Mouse (Mus musculus) liver, adult 2 months (tissue): Measurements from ENCODE around the gene Ttc29. TPM values are rescaled to one million over a fixed set of nuclear protein-coding genes. Genes with fewer than 3 reads are reported as not detected.

ENCODE experiments used
- DNase-seq: peaks from one replicate; pipeline ENCODE4 v3.0.0-alpha.2; 2011; ENCODE audit warnings: low read depth, low spot score; ENCODE audit errors: extremely low read depth
- H3K27ac ChIP-seq: fragments of 200-500 bp; replicated peaks from 2 replicates; pipeline ENCODE4 v1.5.1; 2012; ENCODE audit warnings: low read depth, mild to moderate bottlenecking, control low read depth, inconsistent platforms, low read length; ENCODE audit not compliant: insufficient read depth
- H3K27me3 ChIP-seq: fragments of 200-500 bp; 2 replicates; pipeline ENCODE4 v1.6.1; 2012; ENCODE audit warnings: mild to moderate bottlenecking, moderate library complexity, low read length, inconsistent platforms; ENCODE audit not compliant: control insufficient read depth, insufficient read depth
- H3K36me3 ChIP-seq: fragments of 200-500 bp; 2 replicates; pipeline ENCODE4 v1.6.1; 2012; ENCODE audit warnings: low read length, inconsistent platforms; ENCODE audit not compliant: control insufficient read depth, insufficient read depth
- H3K4me1 ChIP-seq: fragments of 200-500 bp; 2 replicates; pipeline ENCODE4 v1.6.1; 2011; ENCODE audit warnings: low read length; ENCODE audit not compliant: control insufficient read depth, insufficient read depth
- H3K4me3 ChIP-seq: fragments of 200-500 bp; 2 replicates; pipeline ENCODE4 v1.5.1; 2011; ENCODE audit warnings: low read depth, mild to moderate bottlenecking, control low read depth, low read length, moderate library complexity; ENCODE audit not compliant: insufficient read depth
- H3K79me2 ChIP-seq: fragments of 200-500 bp; 2 replicates; pipeline ENCODE4 v1.6.1; 2012; ENCODE audit warnings: inconsistent platforms, mild to moderate bottlenecking, low read length, moderate library complexity; ENCODE audit not compliant: control insufficient read depth, insufficient read depth
- H3K9ac ChIP-seq: fragments of 200-500 bp; 2 replicates; pipeline ENCODE4 v1.6.1; 2012; ENCODE audit warnings: low read depth, mild to moderate bottlenecking, control low read depth, inconsistent platforms, low read length
- CTCF ChIP-seq: fragments of 200-500 bp; IDR thresholded peaks from 2 replicates; pipeline ENCODE4 v1.5.1; 2011; ENCODE audit warnings: low read depth, low read length, control low read depth
- POLR2A ChIP-seq: fragments of 200-500 bp; IDR thresholded peaks from 2 replicates; pipeline ENCODE4 v1.6.1; 2011; ENCODE audit warnings: low read length, control low read depth; ENCODE audit not compliant: insufficient read depth; ENCODE audit errors: extremely low read depth
- WGBS: fragments of 180-500 bp; shearing (Covaris S2); methylation state at CpG from one replicate; pipeline ENCODE4 v1.1.7; 2018; 5-methylcytosine and 5-hydroxymethylcytosine counted together
- polyA plus RNA-seq: library from polyadenylated mRNA; depleted of rRNA; stranded (reverse); fragments of >200 nt; gene quantifications from 2 replicates; pipeline ENCODE4 v1.2.3, GENCODE M21; 2012
- total RNA-seq: library from RNA; depleted of rRNA; stranded (reverse); fragments of >200 nt; gene quantifications from 2 replicates; pipeline ENCODE4 v1.2.3, GENCODE M21; 2014

The Ttc29 gene
- total and polyA plus RNA-seq, 2 experiments = not detected

DNA sequence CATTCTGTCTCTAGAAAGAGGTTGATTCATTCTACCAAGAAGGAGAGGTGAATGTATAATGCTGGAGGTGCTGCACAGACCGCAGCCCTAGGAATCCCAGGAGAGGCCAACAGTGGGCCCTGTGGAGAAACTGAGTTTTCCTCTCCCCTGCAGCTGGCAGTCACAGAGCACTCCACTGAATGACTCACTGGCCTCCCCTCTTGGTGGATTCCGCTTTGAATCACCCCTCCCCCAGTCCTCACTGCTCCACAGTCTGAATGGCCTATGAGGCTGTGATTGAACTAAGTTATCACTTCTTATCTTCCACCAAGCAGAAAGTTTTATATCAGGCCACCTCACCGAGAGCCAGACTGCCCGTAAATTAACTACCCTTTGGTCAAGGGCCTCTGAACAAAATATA is 94.0 kb downstream of the Ttc29 start:
- 49% methylated on average over 4 of the region's 4 CpGs for WGBS
- no peak for TF ChIP-seq POLR2A
- TF ChIP-seq CTCF = no peak
- H3K4me3 ChIP-seq = no peak overlapping the region
- H3K79me2 ChIP-seq = no peaks in the 10 kb centered on the region
- no peaks in the 10 kb centered on the region for H3K27me3 ChIP-seq
- H3K9ac ChIP-seq = no peak overlapping the region
- H3K36me3 ChIP-seq = no peaks in the 10 kb centered on the region
- DNase-seq = no peak
- H3K27ac ChIP-seq = no peak overlapping the region
- no peaks in the 10 kb centered on the region for H3K4me1 ChIP-seq

DNA sequence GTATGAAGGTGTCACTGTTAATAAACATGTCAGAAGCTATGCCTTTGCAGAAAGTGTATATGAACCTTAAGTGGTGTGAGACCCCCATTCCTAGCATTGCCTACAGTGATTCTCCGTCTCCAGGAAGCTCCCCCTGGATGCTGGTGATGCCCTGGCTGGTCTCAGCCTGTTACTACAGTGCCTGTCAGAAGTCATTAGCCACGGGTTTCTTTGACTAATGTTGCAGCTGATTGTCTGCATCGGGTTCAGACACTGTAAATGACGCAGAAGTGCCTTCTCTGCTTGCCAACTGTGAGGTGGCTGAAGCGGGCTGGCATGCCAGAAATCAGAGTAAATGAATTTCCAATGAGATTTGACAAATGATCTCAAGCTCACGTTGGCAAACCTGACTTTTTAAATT is 96.4 kb downstream of the Ttc29 start:
- no peak overlapping the region for H3K4me3 ChIP-seq
- TF ChIP-seq POLR2A = no peak
- TF ChIP-seq CTCF = no peak
- whole genome bisulfite sequencing = 81% methylated on average over 6 of the region's 6 CpGs
- no peaks in the 10 kb centered on the region for H3K36me3 ChIP-seq
- H3K27ac ChIP-seq = no peak overlapping the region
- H3K27me3 ChIP-seq = no peaks in the 10 kb centered on the region
- H3K4me1 ChIP-seq = no peaks in the 10 kb centered on the region
- no peak for DNase-seq
- no peak overlapping the region for H3K9ac ChIP-seq
- no peaks in the 10 kb centered on the region for H3K79me2 ChIP-seq

DNA sequence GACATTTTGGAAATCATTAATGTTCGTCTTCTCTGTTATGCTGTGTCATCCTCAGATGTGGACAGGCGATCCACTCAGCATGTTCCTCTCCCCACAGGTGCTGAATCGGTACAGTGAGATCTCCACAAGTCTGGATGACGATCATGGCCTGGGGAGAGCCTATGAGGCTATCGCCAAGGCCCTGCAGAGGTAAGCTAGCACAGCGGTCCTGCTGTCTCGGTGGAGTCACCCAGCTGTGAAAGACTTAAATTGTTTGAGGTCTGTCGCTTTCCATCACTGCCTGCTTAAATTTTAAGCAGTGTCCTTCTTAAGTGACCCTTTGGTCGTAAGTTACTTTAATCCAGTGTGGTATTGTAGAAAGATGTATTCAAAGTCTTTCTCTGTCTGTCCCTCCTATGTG is 102.5 kb downstream of the Ttc29 start:
- no peak overlapping the region for H3K4me3 ChIP-seq
- TF ChIP-seq CTCF (no peak), POLR2A (no peak)
- 63% methylated on average over 9 of the region's 9 CpGs for WGBS
- H3K36me3 ChIP-seq = no peaks in the 10 kb centered on the region
- no peaks in the 10 kb centered on the region for H3K79me2 ChIP-seq
- no peak overlapping the region for H3K27ac ChIP-seq
- no peaks in the 10 kb centered on the region; the same call in 1 of the 2 replicates for H3K27me3 ChIP-seq
- H3K9ac ChIP-seq = no peak overlapping the region
- no peak for DNase-seq
- H3K4me1 ChIP-seq = no peaks in the 10 kb centered on the region

DNA sequence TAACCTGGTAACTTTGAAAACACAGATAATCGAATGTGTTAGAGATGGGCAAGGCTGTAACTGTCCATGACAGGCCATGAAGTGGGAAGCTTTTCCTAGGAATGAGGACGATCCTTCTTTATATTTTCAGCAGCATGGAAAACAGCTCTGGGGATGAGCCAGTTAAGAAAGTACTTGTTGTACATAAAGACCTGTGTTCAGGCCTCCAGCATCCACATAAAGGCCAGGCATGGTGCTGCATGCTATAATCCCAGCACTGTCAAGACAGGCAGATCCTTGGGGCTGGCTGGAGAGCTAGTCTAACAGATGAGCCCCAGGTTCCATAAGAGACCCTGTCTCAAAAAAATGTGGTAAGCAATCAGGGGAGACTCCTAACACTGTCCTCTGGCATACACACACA is 104.6 kb downstream of the Ttc29 start:
- no peaks in the 10 kb centered on the region for H3K36me3 ChIP-seq
- no peaks in the 10 kb centered on the region for H3K79me2 ChIP-seq
- H3K9ac ChIP-seq = no peak overlapping the region
- TF ChIP-seq CTCF = no peak
- no peak for TF ChIP-seq POLR2A
- no peak overlapping the region for H3K27ac ChIP-seq
- H3K4me3 ChIP-seq = no peak overlapping the region
- no peaks in the 10 kb centered on the region; the same call in 1 of the 2 replicates for H3K27me3 ChIP-seq
- no peaks in the 10 kb centered on the region for H3K4me1 ChIP-seq
- 85% methylated on average over 2 of the region's 2 CpGs for WGBS
- DNase-seq = no peak

DNA sequence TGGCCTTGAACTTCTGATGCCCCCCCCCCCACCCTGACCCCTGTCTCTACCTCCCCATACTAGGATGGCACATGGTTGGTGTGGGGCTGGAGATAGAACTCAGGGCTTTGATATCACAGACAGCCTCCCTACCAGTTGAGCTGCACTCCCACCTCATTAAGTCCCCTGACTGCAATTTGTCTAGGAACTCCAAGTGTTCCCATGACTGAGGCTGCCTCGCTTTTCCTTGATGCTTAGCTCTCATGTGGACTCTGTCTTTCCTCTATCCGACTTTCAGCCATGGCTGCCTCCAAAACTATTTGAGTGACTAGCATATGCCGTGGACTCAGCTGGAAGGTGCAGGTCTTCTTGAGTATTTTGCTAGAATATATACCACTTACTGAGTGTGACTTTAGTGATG is 110.3 kb downstream of the Ttc29 start:
- no peak overlapping the region for H3K27ac ChIP-seq
- no peak overlapping the region for H3K4me3 ChIP-seq
- 86% methylated on average over 3 of the region's 3 CpGs for WGBS
- no peak overlapping the region for H3K9ac ChIP-seq
- no peaks in the 10 kb centered on the region for H3K4me1 ChIP-seq
- no peaks in the 10 kb centered on the region for H3K79me2 ChIP-seq
- no peak for DNase-seq
- TF ChIP-seq POLR2A = no peak
- no peak for TF ChIP-seq CTCF
- no peaks in the 10 kb centered on the region for H3K27me3 ChIP-seq
- no peaks in the 10 kb centered on the region for H3K36me3 ChIP-seq

DNA sequence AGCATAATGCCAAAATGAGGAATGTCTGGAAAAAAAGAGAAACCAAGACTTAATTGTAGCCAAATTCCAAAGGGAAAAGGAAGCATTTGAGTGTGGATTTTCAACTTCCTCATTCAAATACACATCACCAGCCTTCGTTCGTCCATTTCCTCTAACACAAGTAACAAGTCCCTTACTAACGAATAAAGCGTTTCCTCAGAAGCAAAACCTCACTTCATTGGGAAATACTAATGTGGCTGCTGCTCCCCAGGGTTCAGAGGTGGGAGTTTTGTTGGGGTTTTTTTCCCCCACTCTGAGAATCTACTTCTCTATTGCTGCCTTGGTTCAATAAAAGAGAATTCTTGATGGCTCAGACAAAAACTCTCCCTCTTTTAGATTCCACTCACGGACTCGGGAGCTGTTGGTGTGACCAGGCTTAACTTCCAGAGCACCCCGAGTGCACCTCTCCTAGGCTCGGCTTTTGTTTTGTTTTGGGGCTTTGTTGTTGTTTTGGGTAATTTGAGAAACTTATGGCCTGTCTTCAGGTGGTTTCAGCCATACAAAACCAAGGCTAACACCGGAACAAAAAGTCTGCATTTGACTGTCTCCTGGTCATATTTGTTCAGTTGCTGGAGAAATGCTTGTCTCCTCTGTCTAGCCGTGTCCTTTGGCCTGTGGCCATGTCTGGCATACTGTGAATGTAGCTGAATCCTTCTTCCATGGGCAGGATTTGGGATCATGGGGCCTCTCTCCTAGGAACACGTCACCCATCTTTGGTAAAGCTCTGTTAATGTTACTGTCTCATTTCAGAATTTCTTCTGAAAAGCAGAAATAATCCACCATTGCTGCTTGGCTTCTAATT is 127.8 kb downstream of the Ttc29 start:
- no peak for DNase-seq
- no peak overlapping the region for H3K27ac ChIP-seq
- H3K79me2 ChIP-seq = no peaks in the 10 kb centered on the region
- H3K4me3 ChIP-seq = no peak overlapping the region
- no peak overlapping the region for H3K9ac ChIP-seq
- WGBS = 68% methylated on average over 11 of the region's 11 CpGs
- TF ChIP-seq POLR2A (no peak), CTCF (no peak)
- H3K36me3 ChIP-seq = no peaks in the 10 kb centered on the region
- H3K27me3 ChIP-seq = no peaks in the 10 kb centered on the region
- H3K4me1 ChIP-seq = no peaks in the 10 kb centered on the region
